Mouse (Mus musculus) ZHBTc4 (cell line): ENCODE measurements around the gene Lpin2.
A peak's percentile ranks its signal among the peaks of the same experiment; 100 is the strongest.

Source experiments
- DNase-seq: peaks from one replicate; pipeline ENCODE4 v3.0.0-alpha.2; 2011; ENCODE audit warnings: low read depth, low spot score

Lpin2 gene

DNA sequence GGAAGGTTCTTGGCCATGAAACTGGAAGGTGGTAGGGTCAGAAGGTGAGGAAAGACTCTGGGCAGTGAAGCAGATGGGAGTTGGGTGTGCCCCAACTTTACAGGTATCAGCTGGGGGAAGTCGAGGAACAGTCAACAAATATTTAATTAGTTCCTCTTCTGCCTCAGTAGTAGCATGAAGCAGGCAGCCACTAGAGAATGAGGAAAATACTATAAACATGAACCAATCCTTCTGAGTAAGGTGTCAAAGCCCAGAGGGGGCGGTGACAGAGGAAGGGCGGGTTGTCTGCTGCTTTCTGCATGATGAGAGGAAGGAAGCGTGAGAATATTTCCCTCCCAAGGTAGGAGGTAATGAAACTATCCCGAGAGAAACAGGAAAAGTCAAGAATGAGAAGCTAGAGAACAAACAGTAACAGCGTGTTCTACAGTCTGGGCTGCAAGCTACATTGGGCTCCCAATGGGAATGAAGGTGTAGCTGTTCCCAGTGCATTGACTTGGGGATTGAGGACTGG, at the start of gene Lpin2:
Lpin2 (plus strand) TSS at position 350 of the 511 bp plus-strand sequence.
- DNase-seq = peak; percentile 7

- no peak for DNase-seq
Observed at GRCm38 (mm10) chr17:71132856-71133439, 49.4 kb upstream of the Lpin2 start.

DNA sequence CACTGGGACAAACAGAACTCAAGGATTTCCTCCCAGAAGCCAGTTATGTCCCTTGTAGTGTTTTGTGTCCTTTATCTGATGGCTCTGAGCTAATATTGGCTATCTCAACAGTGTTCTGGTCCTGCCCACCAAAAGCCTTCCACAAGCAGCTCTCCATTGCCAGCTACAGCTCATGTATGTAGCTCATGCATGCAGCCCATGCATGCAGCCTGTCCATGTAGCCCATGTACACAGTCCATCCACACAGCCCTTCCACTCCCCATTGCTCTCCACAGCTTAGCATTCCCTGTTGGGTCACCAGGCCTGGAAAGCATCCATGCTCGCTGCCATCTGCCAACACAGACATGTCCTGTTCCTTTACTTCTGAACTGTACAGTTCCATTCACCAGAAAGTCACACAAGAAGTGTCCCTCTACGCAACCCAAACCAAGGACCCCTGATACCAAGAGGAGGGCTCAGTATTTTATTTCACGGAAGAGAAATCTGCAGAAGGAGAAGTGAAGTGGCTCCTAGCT, 47.9 kb upstream of the Lpin2 start:
- DNase-seq = no peak

- no peak for DNase-seq
Observed at GRCm38 (mm10) chr17:71135108-71135507, 47.3 kb upstream of the Lpin2 start.

GRCm38 (mm10) chr17:71135866-71136265, 46.5 kb upstream of the Lpin2 start:
- DNase-seq = no peak

GRCm38 (mm10) chr17:71136384-71137333, 45.7 kb upstream of the Lpin2 start:
- DNase-seq = no peak

DNA sequence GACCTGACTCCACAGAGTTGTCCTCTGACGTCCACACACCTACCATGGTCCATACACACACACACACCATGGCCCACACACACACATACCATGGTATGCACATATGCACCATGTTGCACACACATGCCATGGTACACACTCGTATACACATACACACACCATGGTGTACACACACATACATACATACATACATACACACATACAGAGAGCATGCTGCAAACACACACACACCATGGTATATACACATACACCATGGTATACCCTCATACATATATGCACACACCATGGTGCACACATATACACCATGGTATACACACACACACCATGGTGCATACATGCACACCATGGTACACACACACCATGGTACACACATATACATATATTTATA, 45.0 kb upstream of the Lpin2 start:
- no peak for DNase-seq

DNA sequence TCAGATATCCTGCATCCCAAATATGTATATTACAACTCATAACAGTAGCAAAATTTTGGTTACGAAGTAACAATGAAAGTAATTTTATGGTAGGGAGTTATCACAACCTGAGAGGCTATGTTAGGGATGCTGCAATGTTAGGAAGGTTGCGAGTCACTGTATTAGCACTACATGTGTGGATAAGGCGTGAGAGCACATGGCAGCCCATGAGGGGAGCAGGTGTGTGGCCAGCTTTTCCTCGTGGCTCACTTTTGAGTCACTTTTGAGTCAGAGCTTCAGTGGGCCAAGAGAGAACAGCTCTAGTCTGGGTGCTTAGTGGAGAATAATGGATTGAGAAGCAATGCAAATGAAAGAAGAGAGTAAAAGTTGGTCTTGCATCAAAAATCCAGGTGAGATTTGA, 40.3 kb upstream of the Lpin2 start:
- no peak for DNase-seq

- no peak for DNase-seq
Observed at GRCm38 (mm10) chr17:71143155-71143554, 39.2 kb upstream of the Lpin2 start.

DNA sequence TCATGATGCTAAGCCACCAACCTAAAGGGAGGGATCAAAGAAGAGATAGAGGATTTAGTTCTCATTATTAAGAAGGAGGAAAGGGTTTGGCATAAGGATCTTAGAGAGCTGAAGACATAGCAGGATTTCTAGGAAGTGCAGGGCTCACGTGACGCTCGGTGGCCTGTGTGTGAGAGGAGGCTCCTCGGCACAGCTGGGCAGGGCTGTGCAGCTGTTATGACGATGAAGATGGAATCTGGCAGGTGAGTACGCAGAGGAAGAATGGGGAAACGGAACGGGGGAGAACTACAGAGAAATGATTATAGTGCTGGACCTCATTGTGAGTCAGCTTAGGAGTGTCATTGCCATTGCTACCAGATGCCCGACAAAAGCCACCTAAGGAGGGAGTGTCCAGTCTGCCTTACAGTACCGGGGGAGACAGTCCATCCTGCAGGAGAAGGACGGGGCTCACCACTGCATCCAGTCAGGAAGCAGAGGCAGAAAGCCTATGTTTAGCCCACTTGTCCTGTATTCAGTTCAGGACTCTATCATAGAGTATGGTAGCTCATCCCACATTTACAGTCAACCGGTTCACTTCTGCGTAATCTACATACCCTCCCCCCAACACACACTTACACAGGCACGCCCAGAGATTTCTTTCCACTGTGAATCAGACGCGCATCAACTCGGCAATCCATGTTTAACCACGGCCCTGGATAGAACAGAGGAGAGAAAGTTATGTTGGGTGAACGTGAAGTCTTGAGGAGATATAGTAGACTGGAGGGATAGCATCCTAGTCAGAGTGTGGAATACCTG, 37.8 kb upstream of the Lpin2 start:
- no peak for DNase-seq

GRCm38 (mm10) chr17:71145248-71145961, 37.0 kb upstream of the Lpin2 start:
- DNase-seq = no peak

DNA sequence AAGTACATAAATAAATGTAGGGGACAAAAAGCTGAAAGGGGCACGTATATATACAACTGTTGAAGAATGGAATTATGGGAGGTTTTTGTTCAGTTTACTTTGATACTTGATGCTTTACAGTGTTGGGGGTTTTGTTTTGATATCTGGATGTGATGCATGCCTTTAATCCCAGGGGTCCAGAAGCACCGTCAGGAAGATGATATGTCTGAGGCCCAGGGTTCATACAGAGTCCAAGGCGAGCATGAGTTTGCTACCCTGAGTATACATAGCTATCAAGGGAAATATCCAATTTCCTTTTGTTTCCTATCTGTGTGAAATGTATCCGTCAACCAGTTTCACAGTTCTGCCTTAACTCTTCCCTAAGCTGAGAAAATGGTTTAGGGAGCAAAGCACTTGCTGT, 29.0 kb upstream of the Lpin2 start:
- no peak for DNase-seq

GRCm38 (mm10) chr17:71155271-71155670, 27.1 kb upstream of the Lpin2 start:
- no peak for DNase-seq

DNA sequence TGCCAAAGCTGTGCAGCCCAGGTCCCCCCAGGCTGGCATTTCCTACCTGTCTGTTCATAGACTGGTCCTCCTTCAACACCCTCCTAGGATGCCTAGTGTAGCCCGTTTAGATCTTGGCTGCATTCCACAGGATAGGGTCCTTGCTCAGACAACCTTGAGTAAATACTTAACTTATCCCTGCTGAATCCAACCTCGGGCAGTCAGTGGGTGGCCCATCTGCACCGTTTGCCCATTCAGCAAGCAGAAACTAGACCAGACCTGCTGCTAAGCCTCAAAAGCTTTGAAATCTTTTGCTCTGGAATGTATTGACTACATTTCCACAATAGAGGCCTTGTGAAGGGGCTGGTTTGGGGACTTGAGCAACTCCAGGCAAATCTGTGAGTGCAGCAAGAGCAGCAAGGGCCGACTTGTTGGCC, 23.2 kb upstream of the Lpin2 start:
- DNase-seq = peak; percentile 77

- DNase-seq = no peak
Observed at GRCm38 (mm10) chr17:71159720-71160119, 22.6 kb upstream of the Lpin2 start.

- no peak for DNase-seq
Observed at GRCm38 (mm10) chr17:71160244-71160995, 21.9 kb upstream of the Lpin2 start.

DNA sequence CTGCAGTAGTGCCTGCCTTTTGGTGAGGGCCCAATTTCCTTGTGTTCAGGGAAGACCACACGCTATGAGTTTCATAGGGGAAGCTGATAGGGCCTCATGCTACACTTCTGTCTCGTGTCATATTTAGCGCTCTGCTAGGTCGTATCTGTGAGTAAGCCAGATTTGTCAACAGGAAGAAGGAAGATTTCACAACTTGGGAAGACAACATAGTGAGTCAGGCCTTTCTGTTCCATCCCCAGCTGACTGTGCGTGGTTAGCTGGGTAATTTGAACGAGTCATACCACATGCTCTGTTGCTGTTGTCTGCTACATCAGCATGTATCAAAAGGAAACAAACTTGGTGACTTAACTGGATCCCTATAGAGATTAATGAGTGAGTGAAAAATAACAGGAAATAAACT, 17.4 kb upstream of the Lpin2 start:
- DNase-seq = no peak

DNA sequence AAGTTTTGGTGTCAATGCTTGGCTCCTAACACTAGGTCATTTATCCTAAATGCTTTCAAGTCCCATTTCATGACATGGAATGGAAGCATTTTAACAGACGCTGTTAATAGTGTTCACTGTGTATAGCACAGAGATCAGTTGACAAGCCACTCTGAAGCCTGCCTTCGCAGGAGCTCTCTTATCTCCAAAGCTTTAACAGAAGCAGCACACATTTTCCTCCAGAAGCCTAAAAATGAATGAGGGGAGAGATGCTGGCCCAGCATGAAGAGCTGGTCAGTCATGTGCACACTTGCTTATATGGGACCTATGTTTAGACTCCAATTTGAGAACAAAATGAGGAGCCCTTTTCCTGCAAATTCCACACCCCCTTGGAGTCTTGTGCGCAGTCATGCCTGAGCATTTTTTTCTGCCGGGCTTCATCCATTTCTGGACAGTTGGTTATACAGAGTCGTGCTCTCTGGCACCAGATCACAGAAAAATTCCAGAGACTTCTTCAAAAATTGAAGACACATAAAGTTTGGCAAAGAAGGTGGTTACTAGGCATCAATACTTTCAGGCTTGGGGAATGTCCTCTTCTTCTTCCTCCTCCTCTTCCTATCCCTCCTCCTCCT, 14.1 kb upstream of the Lpin2 start:
- DNase-seq = no peak

GRCm38 (mm10) chr17:71168846-71169245, 13.5 kb upstream of the Lpin2 start:
- DNase-seq = no peak

GRCm38 (mm10) chr17:71169639-71170038, 12.7 kb upstream of the Lpin2 start:
- DNase-seq = no peak
